Mouse (Mus musculus) layer of hippocampus, adult 2 months (tissue): Measurements from ENCODE around the gene Adrm1. TPM values are rescaled to one million over a fixed set of nuclear protein-coding genes. Genes with fewer than 3 reads are reported as not detected.

Experiments used
- DNase-seq, 2 experiments: peaks; one replicate each; pipeline ENCODE4 v3.0.0; 2022; ENCODE audit warnings: low spot score in 2 of 2
- H3K27ac ChIP-seq: fragments of 200-600 bp; 2 replicates; pipeline ENCODE4 v1.8.1; 2022
- H3K4me3 ChIP-seq: fragments of 200-600 bp; 2 replicates; pipeline ENCODE4 v1.8.1; 2022; ENCODE audit warnings: mild to moderate bottlenecking
- CTCF ChIP-seq: fragments of 200-600 bp; conservative IDR thresholded peaks from 2 replicates; pipeline ENCODE4 v1.8.1; 2022; ENCODE audit warnings: antibody characterized with exemption, mild to moderate bottlenecking, moderate library complexity
- microRNA-seq, 2 experiments: library from miRNA; unstranded; fragments of <30 nt; microRNA quantifications; one replicate each; pipeline ENCODE4 v1.2.0; 2021
- total RNA-seq, 2 experiments: library from RNA; stranded (reverse); gene quantifications; 2 replicates each; pipeline ENCODE4 v1.2.3; 2021

Gene Adrm1
- total RNA-seq, 2 experiments from 2014 or later: 105 to 108 TPM

GRCm38 (mm10) chr2:180215011-180215461, 43.8 kb downstream of the Adrm1 start:
- peak overlapping the region; percentile 77 for H3K27ac ChIP-seq
- DNase-seq: no peak
- H3K4me3 ChIP-seq: no peak overlapping the region
- TF ChIP-seq CTCF: no peak

- TF ChIP-seq CTCF: no peak
- no peak for DNase-seq
- H3K4me3 ChIP-seq: no peak overlapping the region
- H3K27ac ChIP-seq: peak overlapping the region; percentile 77
Measured at GRCm38 (mm10) chr2:180215951-180216350, 44.7 kb downstream of the Adrm1 start.

- DNase-seq: no peak
- H3K4me3 ChIP-seq: no peak overlapping the region
- no peak for TF ChIP-seq CTCF
- H3K27ac ChIP-seq: 0 out of 2 replicates have a peak overlapping the region, but pooled peaks have one; percentile 62
Measured at GRCm38 (mm10) chr2:180216921-180217320, 45.6 kb downstream of the Adrm1 start.

- no peak overlapping the region for H3K4me3 ChIP-seq
- no peak for DNase-seq
- H3K27ac ChIP-seq: peak overlapping the region; percentile 62
- TF ChIP-seq CTCF: no peak
Measured at GRCm38 (mm10) chr2:180217587-180217986, 46.3 kb downstream of the Adrm1 start.

- no peak for DNase-seq
- Histone ChIP-seq H3K4me3 (no peak overlapping the region), H3K27ac (peak overlapping the region; percentile 62)
- no peak for TF ChIP-seq CTCF
Measured at GRCm38 (mm10) chr2:180218241-180218640, 47.0 kb downstream of the Adrm1 start.

- no peak for DNase-seq
Measured at GRCm38 (mm10) chr2:180218677-180219076, 47.4 kb downstream of the Adrm1 start.

GRCm38 (mm10) chr2:180219145-180219943, 48.1 kb downstream of the Adrm1 start:
- H3K27ac ChIP-seq: peak overlapping the region; percentile 75
- no peak for DNase-seq
- TF ChIP-seq CTCF: no peak
- H3K4me3 ChIP-seq: no peak overlapping the region

More at GRCm38 (mm10) chr2:180218677-180219076, 47.4 kb downstream of the Adrm1 start:
- no peak for TF ChIP-seq CTCF
- Histone ChIP-seq H3K27ac (peak overlapping the region; percentile 75), H3K4me3 (no peak overlapping the region)

GRCm38 (mm10) chr2:180220165-180220564, 48.9 kb downstream of the Adrm1 start:
- no peak for TF ChIP-seq CTCF
- no peak for DNase-seq
- no peak overlapping the region for H3K4me3 ChIP-seq
- H3K27ac ChIP-seq: no peak overlapping the region

GRCm38 (mm10) chr2:180221051-180221450, 49.8 kb downstream of the Adrm1 start:
- Histone ChIP-seq H3K27ac (no peak overlapping the region), H3K4me3 (no peak overlapping the region)
- no peak for TF ChIP-seq CTCF
- DNase-seq: no peak

- no peak overlapping the region for H3K4me3 ChIP-seq
- DNase-seq: no peak
- no peak overlapping the region for H3K27ac ChIP-seq
- peak; percentile 61 for TF ChIP-seq CTCF
Measured at GRCm38 (mm10) chr2:180222250-180222649, 51.0 kb downstream of the Adrm1 start.

- H3K27ac ChIP-seq: no peak overlapping the region
- H3K4me3 ChIP-seq: peak overlapping the region; percentile 80
- no peak for TF ChIP-seq CTCF
- DNase-seq: no peak
Measured at GRCm38 (mm10) chr2:180224647-180225043, 53.4 kb downstream of the Adrm1 start.

- TF ChIP-seq CTCF: no peak
- DNase-seq: no peak
- Histone ChIP-seq H3K4me3 (peak overlapping the region; percentile 80), H3K27ac (peak overlapping the region; percentile 61)
Measured at GRCm38 (mm10) chr2:180225044-180225761, 53.9 kb downstream of the Adrm1 start.

Small RNAs within 50 kb of the gene (microRNA-seq; reads per million reads assigned to microRNA genes)
- gene Mir7005: 0 reads per million in 2 experiments

Other genes starting within 250 kb of the Adrm1 start
- 10 to 100 TPM; 22.5 to 23.4 TPM for gene Taf4, start 194.8 kb upstream of the Adrm1 start, total RNA-seq
- gene Lsm14b, start 146.5 kb upstream of the Adrm1 start, total RNA-seq: 100 to 1,000 TPM in 1 of 2 experiments, 10 to 100 TPM in 1; 93.9 to 100 TPM
- 100 to 1,000 TPM; 166 to 176 TPM for gene Psma7, start 129.1 kb upstream of the Adrm1 start, total RNA-seq
- gene Ss18l1, start 129.0 kb upstream of the Adrm1 start, total RNA-seq: 10 to 100 TPM; 43.2 to 44.9 TPM
- 10 to 100 TPM; 19.2 to 22.7 TPM for gene Mtg2, start 100.9 kb upstream of the Adrm1 start, total RNA-seq
- gene Hrh3, start 67.0 kb upstream of the Adrm1 start, total RNA-seq: 10 to 100 TPM; 46.4 to 47.6 TPM
- 10 to 100 TPM; 46.0 to 49.2 TPM for gene Osbpl2, start 52.2 kb upstream of the Adrm1 start, total RNA-seq
- 1 to 10 TPM; 6.9 to 8.9 TPM for gene Lama5, start 54.4 kb downstream of the Adrm1 start, total RNA-seq
- gene Rps21, start 85.9 kb downstream of the Adrm1 start, total RNA-seq: 100 to 1,000 TPM; 713 to 738 TPM
- 10 to 100 TPM; 31.6 to 37.5 TPM for gene Cables2, start 102.0 kb downstream of the Adrm1 start, total RNA-seq
- gene Rbbp8nl, start 118.4 kb downstream of the Adrm1 start, total RNA-seq: not detected
- not detected for gene Gata5, start 163.2 kb downstream of the Adrm1 start, total RNA-seq